Mouse (Mus musculus): ENCODE results near the gene Shq1.

- TF ChIP-seq CTCF (IDR thresholded peaks at IDR 0.05; ENCODE audit: low read depth) (no peak), EP300 (optimal IDR thresholded peaks at IDR 0.05) (no peak)
Measured at GRCm38 (mm10) chr6:100537042-100537441, 133.9 kb downstream of the Shq1 start.
